Mouse (Mus musculus) stomach, embryonic 14.5 days (tissue): ENCODE results near the gene Nup85. TPM values are rescaled to one million over a fixed set of nuclear protein-coding genes. Genes with fewer than 3 reads are reported as not detected.
A peak's percentile ranks its signal among the peaks of the same experiment; 100 is the strongest.

Experiments used
- ATAC-seq: fragments of 200-750 bp; cut with Nextera tagmentation; 2 replicates; pipeline ENCODE4 v1.8.0; 2017; ENCODE audit warnings: low read depth, moderate TSS enrichment; ENCODE audit not compliant: insufficient number of reproducible peaks, insufficient read depth, low FRiP score
- H3K27ac ChIP-seq: fragments of 300-500 bp; sonication (generic); 2 replicates; pipeline ENCODE4 v1.5.1; 2014; ENCODE audit warnings: mild to moderate bottlenecking, low read length, moderate library complexity, mixed read lengths
- H3K27me3 ChIP-seq: fragments of 300-500 bp; sonication (generic); 2 replicates; pipeline ENCODE4 v1.6.1; 2014; ENCODE audit warnings: low read length, control low read depth, mixed read lengths; ENCODE audit not compliant: control insufficient read depth, insufficient read depth
- H3K36me3 ChIP-seq: fragments of 300-500 bp; sonication (generic); 2 replicates; pipeline ENCODE4 v1.6.1; 2014; ENCODE audit warnings: mild to moderate bottlenecking, control low read depth, low read length, moderate library complexity, mixed read lengths; ENCODE audit not compliant: control insufficient read depth, insufficient read depth
- H3K4me1 ChIP-seq: fragments of 300-500 bp; sonication (generic); 2 replicates; pipeline ENCODE4 v1.6.1; 2014; ENCODE audit warnings: low read length, control low read depth, mixed read lengths; ENCODE audit not compliant: control insufficient read depth, insufficient read depth
- H3K4me2 ChIP-seq: fragments of 300-500 bp; sonication (generic); replicated peaks from 2 replicates; pipeline ENCODE4 v1.6.1; 2014; ENCODE audit warnings: low read depth, low read length, control low read depth
- H3K4me3 ChIP-seq: fragments of 300-500 bp; sonication (generic); 2 replicates; pipeline ENCODE4 v1.5.1; 2014; ENCODE audit warnings: low read depth, low read length, control low read depth
- H3K9ac ChIP-seq: fragments of 300-500 bp; sonication (generic); replicated peaks from 2 replicates; pipeline ENCODE4 v1.6.1; 2014; ENCODE audit warnings: low read depth, mild to moderate bottlenecking, control low read depth, low read length, moderate library complexity, mixed read lengths
- H3K9me3 ChIP-seq: fragments of 300-500 bp; sonication (generic); 2 replicates; pipeline ENCODE4 v1.6.1; 2016; ENCODE audit warnings: low read depth, low read length, control low read depth; ENCODE audit not compliant: control insufficient read depth
- whole genome bisulfite sequencing: fragments of 180-500 bp; shearing (Covaris S2); extraction: QIAGEN DNeasy Blood & Tissue Kit; methylation state at CpG from one replicate; pipeline ENCODE4 v1.1.7; 2014; 5-methylcytosine and 5-hydroxymethylcytosine counted together
- polyA plus RNA-seq: library from polyadenylated mRNA; unstranded; fragments of >200 nt; fragmentation: Nextera tagmentation; extraction: Ambion mirVana; gene quantifications from 2 replicates; pipeline ENCODE4 v1.2.1, GENCODE M21; 2014

Nup85 gene
- polyA plus RNA-seq, 1 experiment from 2014 or later, result 162 TPM

DNA sequence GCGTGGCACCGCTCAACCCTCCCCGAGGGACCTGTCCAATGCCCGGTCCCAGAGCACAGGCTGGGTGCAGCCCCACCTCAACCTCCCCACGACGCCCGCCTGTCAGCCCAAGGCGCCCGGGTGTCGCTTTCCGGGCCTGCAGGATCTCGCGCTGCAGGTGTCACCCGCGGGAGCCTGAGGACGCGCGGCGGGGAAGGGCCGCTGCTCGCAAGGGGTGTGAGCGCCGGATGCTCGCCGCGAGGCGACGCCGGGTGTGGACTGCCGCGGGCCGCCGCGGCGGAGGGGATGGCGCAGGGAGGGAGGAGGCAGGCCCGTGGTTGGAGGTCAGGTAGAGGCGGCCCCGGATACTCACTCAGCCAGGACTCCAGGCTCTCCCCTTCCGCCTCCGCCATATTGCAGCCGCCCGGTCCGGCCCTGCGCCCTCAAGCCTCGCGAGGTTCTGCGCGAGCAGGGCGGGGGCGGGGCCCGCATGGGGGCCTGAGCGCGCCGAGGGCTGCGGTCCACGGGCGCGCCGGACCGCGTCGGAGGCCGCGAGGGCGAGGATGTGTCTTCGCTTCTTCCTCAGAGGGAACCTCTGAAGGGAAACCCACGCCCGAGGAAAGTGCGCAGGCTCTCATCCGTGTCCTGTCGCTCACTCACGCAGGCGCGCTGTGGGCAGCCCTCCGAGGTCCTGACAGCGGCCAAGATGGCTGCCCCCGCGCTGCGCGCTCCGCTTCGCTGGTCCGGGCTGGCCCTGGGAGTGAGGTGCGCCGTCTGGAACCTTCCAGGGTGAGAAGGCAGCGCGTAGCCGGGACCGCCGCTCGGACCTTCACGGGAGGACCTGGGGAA, 39.5 kb downstream of the Nup85 start, which contains the start of the genes Mrps7 and Gga3:
Mrps7 (plus strand) TSS at position 450 of the 828 bp plus-strand sequence.
Gga3 (minus strand) TSS at position 576 of the 828 bp plus-strand sequence.
- Histone ChIP-seq H3K27me3 (no peaks in the 10 kb centered on the region), H3K36me3 (peaks cover 33% of the 10 kb centered on the region), H3K4me2 (peak within 1 kb of the TSS; percentile 91), H3K4me3 (peak within 1 kb of the TSS; percentile 99), H3K4me1 (peaks cover 12% of the 10 kb centered on the region), H3K27ac (peak within 1 kb of the TSS; percentile 91), H3K9me3 (no peaks in the 10 kb centered on the region), H3K9ac (peak within 1 kb of the TSS; percentile 94)
- WGBS, result under 1% methylated on average over 86 of the region's 93 CpGs
- ATAC-seq, result peak; percentile 94

DNA sequence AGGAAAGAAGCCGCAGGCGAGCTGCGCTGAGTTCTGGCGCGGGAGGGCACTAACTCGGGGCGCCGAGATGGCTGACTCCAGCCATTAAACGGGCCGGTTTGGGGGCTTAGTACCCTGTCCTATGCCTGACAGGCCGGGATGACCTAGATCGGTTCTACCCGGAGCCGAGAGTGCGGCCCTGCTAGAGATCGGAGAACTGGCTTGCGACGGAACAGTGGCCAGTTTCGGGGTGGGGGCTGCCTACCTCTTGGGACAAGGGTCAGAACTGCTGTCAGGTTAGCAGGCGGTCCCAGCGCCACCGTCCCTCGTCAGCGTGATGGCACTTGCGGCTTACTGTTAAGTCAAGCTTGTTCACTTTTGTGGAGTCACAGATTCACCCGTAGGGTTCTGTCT, 40.1 kb downstream of the Nup85 start:
- H3K4me3 ChIP-seq, result peak overlapping the region; percentile 99
- no peaks in the 10 kb centered on the region for H3K9me3 ChIP-seq
- WGBS, result under 1% methylated on average over 26 of the region's 26 CpGs
- ATAC-seq, result peak; percentile 38; the same call in 1 of the 2 replicates
- H3K27me3 ChIP-seq, result no peaks in the 10 kb centered on the region
- H3K4me1 ChIP-seq, result peaks cover 12% of the 10 kb centered on the region
- H3K9ac ChIP-seq, result peak overlapping the region; percentile 94
- H3K36me3 ChIP-seq, result peaks cover 36% of the 10 kb centered on the region
- H3K4me2 ChIP-seq, result peak overlapping the region; percentile 91
- H3K27ac ChIP-seq, result peak overlapping the region; percentile 91

DNA sequence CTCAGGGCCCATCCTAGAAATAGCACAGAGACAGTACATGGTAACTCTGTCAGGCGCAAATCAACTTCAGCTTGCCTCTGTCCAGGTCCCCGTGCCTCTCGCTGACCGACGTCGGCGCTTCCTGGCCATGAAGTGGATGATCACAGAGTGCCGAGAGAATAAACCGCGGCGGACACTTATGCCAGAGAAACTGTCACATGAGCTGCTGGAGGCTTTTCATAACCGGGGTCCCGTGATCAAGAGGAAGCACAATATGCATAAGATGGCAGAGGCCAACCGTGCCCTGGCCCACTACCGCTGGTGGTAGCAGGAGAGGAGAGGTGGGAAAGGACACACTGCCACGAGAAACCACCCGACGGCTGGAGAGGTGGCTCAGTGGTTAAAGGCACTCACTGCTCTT, 42.5 kb downstream of the Nup85 start:
- no peak overlapping the region for H3K4me3 ChIP-seq
- whole genome bisulfite sequencing, result 95% methylated on average over 18 of the region's 18 CpGs
- no peaks in the 10 kb centered on the region for H3K9me3 ChIP-seq
- H3K36me3 ChIP-seq, result peaks cover 34% of the 10 kb centered on the region
- H3K9ac ChIP-seq, result no peak overlapping the region
- no peak overlapping the region for H3K4me2 ChIP-seq
- H3K4me1 ChIP-seq, result peaks cover 18% of the 10 kb centered on the region
- ATAC-seq, result no peak
- no peaks in the 10 kb centered on the region for H3K27me3 ChIP-seq
- H3K27ac ChIP-seq, result no peak overlapping the region

DNA sequence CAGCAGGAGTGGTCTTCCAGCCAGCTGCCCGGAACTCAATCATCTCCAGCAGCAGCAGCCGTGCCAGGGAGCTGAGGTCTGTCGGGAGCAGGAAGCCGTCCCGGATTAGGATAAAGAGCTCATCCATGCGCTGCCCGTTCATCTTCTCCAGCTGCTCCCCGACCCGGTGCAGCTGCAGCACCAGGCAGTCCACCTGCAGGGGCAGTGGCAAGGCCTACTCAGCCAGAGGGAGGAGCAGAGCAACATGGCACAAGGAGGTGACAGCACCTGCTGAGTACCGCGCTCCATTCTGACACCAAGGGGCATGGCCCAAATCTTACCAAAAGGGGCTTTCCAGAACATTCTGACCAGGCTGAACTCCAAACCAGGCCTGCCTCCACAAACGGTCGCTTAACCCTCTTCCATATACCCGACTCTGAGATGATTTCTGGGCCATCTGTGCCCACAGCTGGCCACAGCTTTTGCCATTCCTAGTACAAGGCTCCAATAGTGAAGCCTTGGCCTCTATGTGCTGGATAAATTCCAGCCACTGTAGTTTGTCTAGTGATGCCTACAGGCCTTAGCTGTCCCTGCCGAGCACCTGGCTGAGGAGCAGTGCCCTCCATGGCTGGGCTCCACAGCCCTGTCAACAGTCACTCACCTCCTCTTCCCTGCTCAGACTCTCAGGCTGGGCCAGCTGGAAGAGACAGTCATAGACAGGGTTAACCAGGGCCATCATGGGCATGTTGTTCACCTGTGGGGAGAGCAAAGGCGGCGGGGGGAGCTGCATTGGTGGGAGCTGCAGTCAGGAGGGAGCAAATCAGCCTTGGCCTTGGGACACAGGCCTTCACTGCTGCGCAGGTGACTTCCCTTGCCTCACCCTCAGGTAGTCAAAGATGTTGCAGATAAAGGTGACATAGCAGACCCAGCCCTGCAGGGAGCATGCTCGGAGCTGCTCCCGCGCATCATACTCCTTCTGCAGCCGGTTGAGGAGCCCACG, 44.5 kb downstream of the Nup85 start:
- H3K9me3 ChIP-seq, result no peaks in the 10 kb centered on the region
- peaks cover 21% of the 10 kb centered on the region for H3K4me1 ChIP-seq
- no peak overlapping the region for H3K4me2 ChIP-seq
- no peak overlapping the region for H3K9ac ChIP-seq
- ATAC-seq, result no peak
- peaks cover 34% of the 10 kb centered on the region for H3K36me3 ChIP-seq
- no peaks in the 10 kb centered on the region for H3K27me3 ChIP-seq
- WGBS, result 82% methylated on average over 23 of the region's 23 CpGs
- no peak overlapping the region for H3K27ac ChIP-seq
- H3K4me3 ChIP-seq, result no peak overlapping the region

DNA sequence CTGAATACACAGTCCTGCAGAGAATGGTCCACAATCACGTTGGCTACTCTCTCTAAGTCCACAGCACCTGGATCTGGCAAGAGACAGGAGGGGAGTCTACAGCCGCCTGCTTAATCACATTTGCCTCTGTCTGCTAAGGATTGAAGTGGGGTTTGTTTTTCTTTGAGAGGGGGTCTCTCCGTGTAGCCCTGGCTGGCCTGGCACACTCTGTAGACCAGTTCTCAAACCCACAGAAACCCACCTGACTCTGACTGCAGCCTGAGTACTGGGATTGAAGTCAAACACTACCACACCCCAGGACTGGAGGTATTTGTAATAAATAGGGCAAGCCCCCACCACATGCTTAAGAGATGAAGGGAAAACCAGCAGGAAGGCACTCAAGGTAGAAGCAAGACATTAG, 45.3 kb downstream of the Nup85 start:
- Histone ChIP-seq H3K4me1 (peaks cover 21% of the 10 kb centered on the region), H3K9me3 (no peaks in the 10 kb centered on the region), H3K9ac (no peak overlapping the region), H3K4me2 (no peak overlapping the region), H3K27me3 (no peaks in the 10 kb centered on the region), H3K4me3 (no peak overlapping the region), H3K27ac (no peak overlapping the region), H3K36me3 (peaks cover 34% of the 10 kb centered on the region)
- 61% methylated on average over 3 of the region's 3 CpGs for WGBS
- ATAC-seq, result no peak

DNA sequence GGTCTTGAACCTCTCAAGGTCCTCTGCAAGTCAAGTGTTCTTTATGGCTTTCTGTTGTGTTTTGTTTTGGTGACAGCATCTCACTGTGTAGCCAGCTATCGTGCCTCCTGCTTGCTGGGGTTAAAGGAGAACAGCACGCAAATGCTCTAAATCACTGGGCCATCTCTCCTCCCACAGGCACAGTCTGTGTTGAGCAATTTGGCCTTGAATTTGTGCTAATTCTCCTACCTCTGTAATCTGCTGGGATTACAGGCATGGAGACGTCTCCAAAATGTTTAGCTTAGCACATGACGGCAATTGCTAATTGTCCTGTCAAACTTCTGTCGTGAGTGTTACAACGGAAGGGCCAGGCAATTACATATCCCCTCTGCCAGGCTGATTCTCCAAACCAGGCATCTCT, 46.9 kb downstream of the Nup85 start:
- Histone ChIP-seq H3K9me3 (no peaks in the 10 kb centered on the region), H3K36me3 (peaks cover 27% of the 10 kb centered on the region), H3K4me3 (no peak overlapping the region), H3K27me3 (no peaks in the 10 kb centered on the region), H3K27ac (no peak overlapping the region), H3K9ac (no peak overlapping the region), H3K4me2 (peak overlapping the region; percentile 47; the same call in 1 of the 2 replicates), H3K4me1 (peaks cover 15% of the 10 kb centered on the region; the same call in 1 of the 2 replicates)
- ATAC-seq, result no peak
- 61% methylated on average over 6 of the region's 6 CpGs for WGBS

DNA sequence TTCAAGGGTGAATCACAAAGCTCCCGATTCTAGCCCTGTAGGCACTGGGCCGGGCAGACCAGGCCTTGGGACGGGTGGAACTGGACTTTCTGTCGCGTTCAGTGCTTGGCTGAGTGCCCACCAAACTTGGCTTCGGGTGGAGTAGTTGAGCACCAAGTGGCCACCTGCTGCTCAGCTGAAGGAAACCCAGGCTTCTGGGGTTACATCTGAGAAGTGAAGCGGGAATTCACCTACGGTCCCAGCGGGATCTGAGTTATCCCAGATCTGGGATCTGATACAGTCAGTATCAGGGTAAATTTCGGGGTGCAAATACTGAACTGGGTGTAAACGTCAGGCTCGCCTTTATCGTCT, 47.8 kb downstream of the Nup85 start:
- Histone ChIP-seq H3K27me3 (no peaks in the 10 kb centered on the region), H3K4me3 (peak overlapping the region; percentile 66), H3K27ac (peak overlapping the region; percentile 92; the same call in 1 of the 2 replicates), H3K36me3 (peaks cover 19% of the 10 kb centered on the region), H3K9ac (peak overlapping the region; percentile 52), H3K4me2 (peak overlapping the region; percentile 47), H3K4me1 (peaks cover 15% of the 10 kb centered on the region; the same call in 1 of the 2 replicates), H3K9me3 (no peaks in the 10 kb centered on the region)
- peak; percentile 4 for ATAC-seq
- under 1% methylated on average over 13 of the region's 13 CpGs for WGBS
